Mouse (Mus musculus) G1E (cell line): Measurements from ENCODE around the gene Cnn2.

Experiments
- CTCF ChIP-seq: IDR thresholded peaks from 2 replicates; pipeline ENCODE4 v1.5.1; 2012; ENCODE audit warnings: low read depth, low read length, inconsistent platforms, mixed read lengths
- GATA1 ChIP-seq: IDR thresholded peaks from 2 replicates; pipeline ENCODE4 v1.6.1; 2012; ENCODE audit warnings: borderline replicate concordance, low read length, inconsistent platforms, mixed read lengths
- GATA2 ChIP-seq: IDR thresholded peaks from 2 replicates; pipeline ENCODE4 v1.6.1; 2012; ENCODE audit warnings: low read depth, low read length, inconsistent platforms, borderline replicate concordance
- TAL1 ChIP-seq: conservative IDR thresholded peaks from 2 replicates; pipeline ENCODE4 v1.6.1; 2012; ENCODE audit warnings: low read depth, low read length, inconsistent platforms, mixed read lengths

DNA sequence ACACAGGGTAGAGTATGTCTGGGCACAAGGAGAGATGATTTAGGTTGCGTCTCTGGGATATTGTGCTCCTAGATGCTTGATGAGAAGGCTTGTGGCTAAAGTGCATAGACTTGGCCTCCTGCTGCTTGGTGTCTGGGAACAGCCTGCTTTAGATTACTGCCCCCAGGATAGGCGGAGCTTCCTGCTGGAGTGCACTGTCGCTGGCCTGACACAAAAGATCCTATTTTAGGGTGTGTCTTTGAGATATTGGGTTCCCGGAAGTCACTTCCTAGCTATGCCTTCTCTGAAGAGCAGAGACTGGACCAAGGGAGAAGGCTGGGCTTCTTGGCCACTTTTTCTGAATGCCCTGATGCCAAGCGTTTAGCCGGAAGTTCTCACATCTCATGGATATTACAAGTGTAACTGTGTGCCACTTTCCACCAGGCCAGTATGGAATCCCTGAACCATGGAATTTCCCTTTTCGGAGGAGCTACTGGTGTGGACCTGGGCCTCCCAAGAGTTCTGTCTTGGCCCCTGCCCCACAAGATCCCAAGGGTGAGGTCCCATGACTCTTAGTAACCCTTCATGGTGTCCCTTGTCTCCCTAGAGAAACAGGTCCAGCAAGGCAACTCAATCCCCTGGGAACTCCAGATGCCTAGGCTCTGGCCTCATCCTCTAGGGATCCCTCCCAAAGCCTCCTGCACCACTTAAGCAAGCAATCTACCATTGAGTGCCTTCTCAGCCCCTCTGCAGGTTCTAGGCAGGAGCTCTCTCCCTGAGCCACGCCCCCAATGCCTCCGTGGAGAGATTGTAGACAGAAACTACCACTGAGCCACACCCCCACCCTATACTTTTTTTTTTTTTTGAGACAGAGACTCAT lies 15.2 kb downstream of the Cnn2 start:
- TF ChIP-seq CTCF: no peak
- TF ChIP-seq GATA2: no peak
- TF ChIP-seq TAL1: no peak
- TF ChIP-seq GATA1: no peak
